Mouse (Mus musculus): ENCODE results near the gene Tmem191c. TPM values are rescaled to one million over a fixed set of nuclear protein-coding genes. Genes with fewer than 3 reads are reported as not detected.

Gene Tmem191c
- polyA plus RNA-seq, 1 experiment: 9.6 TPM

GRCm38 (mm10) chr16:17324745-17325144, 48.9 kb downstream of the Tmem191c start:
- no peaks in the 10 kb centered on the region for H3K9me3 ChIP-seq (replicated peaks; ENCODE audit: control insufficient read depth, insufficient read depth, low read length, poor library complexity, severe bottlenecking)
- TF ChIP-seq POLR2A (IDR thresholded peaks at IDR 0.05; ENCODE audit: insufficient read depth, low read length): no peak
- no peak for TF ChIP-seq CTCF (IDR thresholded peaks at IDR 0.05; ENCODE audit: low read depth, low read length)
- TF ChIP-seq EP300 (IDR thresholded peaks at IDR 0.05; ENCODE audit: insufficient read depth, low read depth, low read length): no peak
- H3K36me3 ChIP-seq (ENCODE audit: control insufficient read depth, insufficient read depth, low read length, poor library complexity, severe bottlenecking): peaks cover 8% of the 10 kb centered on the region; the same call in 1 of the 2 replicates
- H3K4me1 ChIP-seq (ENCODE audit: control insufficient read depth, insufficient read depth, low read length): no peaks in the 10 kb centered on the region
- H3K9ac ChIP-seq (ENCODE audit: low read depth, poor library complexity, severe bottlenecking): no peak overlapping the region
- no peaks in the 10 kb centered on the region for H3K27me3 ChIP-seq (ENCODE audit: control insufficient read depth, insufficient read depth, low read length, poor library complexity, severe bottlenecking)
- no peak overlapping the region for H3K4me3 ChIP-seq (ENCODE audit: low read depth, low read length)
- H3K27ac ChIP-seq (ENCODE audit: insufficient read depth, low read length): no peak overlapping the region

GRCm38 (mm10) chr16:17326064-17326463, 50.2 kb downstream of the Tmem191c start:
- Histone ChIP-seq H3K27ac (ENCODE audit: insufficient read depth, low read length) (no peak overlapping the region), H3K4me1 (ENCODE audit: control insufficient read depth, insufficient read depth, low read length) (no peaks in the 10 kb centered on the region), H3K9ac (ENCODE audit: low read depth, poor library complexity, severe bottlenecking) (no peak overlapping the region), H3K9me3 (replicated peaks; ENCODE audit: control insufficient read depth, insufficient read depth, low read length, poor library complexity, severe bottlenecking) (no peaks in the 10 kb centered on the region), H3K4me3 (ENCODE audit: low read depth, low read length) (no peak overlapping the region), H3K36me3 (ENCODE audit: control insufficient read depth, insufficient read depth, low read length, poor library complexity, severe bottlenecking) (peaks cover 8% of the 10 kb centered on the region; the same call in 1 of the 2 replicates), H3K27me3 (ENCODE audit: control insufficient read depth, insufficient read depth, low read length, poor library complexity, severe bottlenecking) (no peaks in the 10 kb centered on the region)
- TF ChIP-seq CTCF (IDR thresholded peaks at IDR 0.05; ENCODE audit: low read depth, low read length): no peak
- TF ChIP-seq POLR2A (IDR thresholded peaks at IDR 0.05; ENCODE audit: insufficient read depth, low read length): no peak
- TF ChIP-seq EP300 (IDR thresholded peaks at IDR 0.05; ENCODE audit: insufficient read depth, low read depth, low read length): no peak

DNA sequence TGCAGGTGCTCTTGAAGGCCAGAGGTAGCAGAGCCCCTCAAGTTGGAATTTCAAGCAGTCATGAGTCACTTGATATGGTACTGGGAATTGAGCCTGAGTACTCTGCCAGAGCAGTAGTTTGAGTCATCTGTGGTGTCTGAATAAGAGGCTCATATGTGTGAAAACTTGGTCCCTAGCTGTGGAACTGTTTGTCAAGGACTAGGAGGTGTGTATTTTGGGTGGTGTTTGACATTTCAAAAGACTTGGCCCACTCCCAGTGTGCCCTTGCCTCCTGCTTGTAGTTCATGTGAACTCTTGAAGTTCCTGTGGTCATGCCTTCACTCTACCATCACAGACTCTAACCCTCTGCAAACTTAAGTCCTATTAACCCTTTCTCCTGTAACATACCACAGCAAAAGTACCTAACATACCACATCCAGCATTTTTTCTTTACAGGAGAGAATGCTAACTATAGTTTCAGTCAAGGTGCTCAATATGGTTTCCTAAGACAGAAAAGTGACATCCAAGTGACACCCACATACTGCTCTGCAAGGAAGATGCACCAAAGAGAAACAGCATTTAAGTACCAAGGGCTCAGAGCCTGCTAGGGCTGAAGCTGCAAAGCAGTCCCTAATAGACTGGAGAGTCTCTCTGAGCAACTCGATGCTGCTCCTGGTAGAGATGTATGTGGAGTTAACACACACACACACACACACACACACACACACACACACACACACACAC, 54.1 kb downstream of the Tmem191c start:
- Histone ChIP-seq H3K27ac (ENCODE audit: insufficient read depth, low read length) (no peak overlapping the region), H3K9ac (ENCODE audit: low read depth, poor library complexity, severe bottlenecking) (no peak overlapping the region), H3K4me3 (ENCODE audit: low read depth, low read length) (no peak overlapping the region), H3K4me1 (ENCODE audit: control insufficient read depth, insufficient read depth, low read length) (no peaks in the 10 kb centered on the region), H3K27me3 (ENCODE audit: control insufficient read depth, insufficient read depth, low read length, poor library complexity, severe bottlenecking) (no peaks in the 10 kb centered on the region), H3K36me3 (ENCODE audit: control insufficient read depth, insufficient read depth, low read length, poor library complexity, severe bottlenecking) (peaks cover 7% of the 10 kb centered on the region; the same call in 1 of the 2 replicates), H3K9me3 (replicated peaks; ENCODE audit: control insufficient read depth, insufficient read depth, low read length, poor library complexity, severe bottlenecking) (no peaks in the 10 kb centered on the region)
- TF ChIP-seq POLR2A (IDR thresholded peaks at IDR 0.05; ENCODE audit: insufficient read depth, low read length) (no peak), CTCF (IDR thresholded peaks at IDR 0.05; ENCODE audit: low read depth, low read length) (no peak), EP300 (IDR thresholded peaks at IDR 0.05; ENCODE audit: insufficient read depth, low read depth, low read length) (no peak)

GRCm38 (mm10) chr16:17331116-17331515, 55.2 kb downstream of the Tmem191c start, which contains the start of gene Serpind1:
Gene Serpind1, plus strand, starts transcription at chr16:17331371.
- Histone ChIP-seq H3K9ac (ENCODE audit: low read depth, poor library complexity, severe bottlenecking) (no peak within 1 kb of the TSS), H3K27ac (ENCODE audit: insufficient read depth, low read length) (no peak within 1 kb of the TSS), H3K9me3 (replicated peaks; ENCODE audit: control insufficient read depth, insufficient read depth, low read length, poor library complexity, severe bottlenecking) (no peaks in the 10 kb centered on the region), H3K27me3 (ENCODE audit: control insufficient read depth, insufficient read depth, low read length, poor library complexity, severe bottlenecking) (no peaks in the 10 kb centered on the region), H3K4me3 (ENCODE audit: low read depth, low read length) (no peak within 1 kb of the TSS), H3K4me1 (ENCODE audit: control insufficient read depth, insufficient read depth, low read length) (no peaks in the 10 kb centered on the region), H3K36me3 (ENCODE audit: control insufficient read depth, insufficient read depth, low read length, poor library complexity, severe bottlenecking) (no peaks in the 10 kb centered on the region)
- TF ChIP-seq EP300 (IDR thresholded peaks at IDR 0.05; ENCODE audit: insufficient read depth, low read depth, low read length) (no peak), CTCF (IDR thresholded peaks at IDR 0.05; ENCODE audit: low read depth, low read length) (no peak), POLR2A (IDR thresholded peaks at IDR 0.05; ENCODE audit: insufficient read depth, low read length) (no peak)

GRCm38 (mm10) chr16:17331855-17332254, 56.0 kb downstream of the Tmem191c start:
- H3K4me3 ChIP-seq (ENCODE audit: low read depth, low read length): no peak overlapping the region

More at GRCm38 (mm10) chr16:17331855-17332254, 56.0 kb downstream of the Tmem191c start:
- TF ChIP-seq POLR2A (IDR thresholded peaks at IDR 0.05; ENCODE audit: insufficient read depth, low read length) (no peak), EP300 (IDR thresholded peaks at IDR 0.05; ENCODE audit: insufficient read depth, low read depth, low read length) (no peak), CTCF (IDR thresholded peaks at IDR 0.05; ENCODE audit: low read depth, low read length) (no peak)
- Histone ChIP-seq H3K9me3 (replicated peaks; ENCODE audit: control insufficient read depth, insufficient read depth, low read length, poor library complexity, severe bottlenecking) (no peaks in the 10 kb centered on the region), H3K4me1 (ENCODE audit: control insufficient read depth, insufficient read depth, low read length) (no peaks in the 10 kb centered on the region), H3K9ac (ENCODE audit: low read depth, poor library complexity, severe bottlenecking) (no peak overlapping the region), H3K36me3 (ENCODE audit: control insufficient read depth, insufficient read depth, low read length, poor library complexity, severe bottlenecking) (no peaks in the 10 kb centered on the region), H3K27me3 (ENCODE audit: control insufficient read depth, insufficient read depth, low read length, poor library complexity, severe bottlenecking) (no peaks in the 10 kb centered on the region), H3K27ac (ENCODE audit: insufficient read depth, low read length) (no peak overlapping the region)

Other genes with a start within 250 kb of the Tmem191c start
- gene Ypel1, start 206.4 kb upstream of the Tmem191c start, polyA plus RNA-seq (2011; ENCODE audit: insufficient read depth, insufficient read length, low read depth, missing spikeins): 6.9 and 11.0 TPM in 2 replicates
- 128 and 139 TPM in 2 replicates for gene Ppil2, start 164.8 kb upstream of the Tmem191c start, polyA plus RNA-seq (2011; ENCODE audit: insufficient read depth, insufficient read length, low read depth, missing spikeins)
- 44.0 and 55.6 TPM in 2 replicates for gene 2610318N02Rik, start 150.9 kb upstream of the Tmem191c start, polyA plus RNA-seq (2011; ENCODE audit: insufficient read depth, insufficient read length, low read depth, missing spikeins)
- gene Sdf2l1, start 143.7 kb upstream of the Tmem191c start, polyA plus RNA-seq (2011; ENCODE audit: insufficient read depth, insufficient read length, low read depth, missing spikeins): 21.0 and 26.1 TPM in 2 replicates
- 15.3 and 15.5 TPM in 2 replicates for gene Ydjc, start 131.5 kb upstream of the Tmem191c start, polyA plus RNA-seq (2011; ENCODE audit: insufficient read depth, insufficient read length, low read depth, missing spikeins)
- 1.5 and 1.7 TPM in 2 replicates for gene Ccdc116, start 128.8 kb upstream of the Tmem191c start, polyA plus RNA-seq (2011; ENCODE audit: insufficient read depth, insufficient read length, low read depth, missing spikeins)
- gene Ube2l3, start 73.4 kb upstream of the Tmem191c start, polyA plus RNA-seq (2011; ENCODE audit: insufficient read depth, insufficient read length, low read depth, missing spikeins): 203 and 207 TPM in 2 replicates
- gene Rimbp3, start 67.5 kb upstream of the Tmem191c start, polyA plus RNA-seq (2011; ENCODE audit: insufficient read depth, insufficient read length, low read depth, missing spikeins): 0.63 and 0.90 TPM in 2 replicates
- gene Hic2, start 42.5 kb upstream of the Tmem191c start, polyA plus RNA-seq (2011; ENCODE audit: insufficient read depth, insufficient read length, low read depth, missing spikeins): 40.9 and 43.5 TPM in 2 replicates
- not detected in 2 replicates for gene Serpind1, start 55.3 kb downstream of the Tmem191c start, polyA plus RNA-seq (2011; ENCODE audit: insufficient read depth, insufficient read length, low read depth, missing spikeins)
- 17.0 and 18.9 TPM in 2 replicates for gene Snap29, start 129.9 kb downstream of the Tmem191c start, polyA plus RNA-seq (2011; ENCODE audit: insufficient read depth, insufficient read length, low read depth, missing spikeins)
- gene Pi4ka, start 130.2 kb downstream of the Tmem191c start, polyA plus RNA-seq (2011; ENCODE audit: insufficient read depth, insufficient read length, low read depth, missing spikeins): 45.2 and 50.1 TPM in 2 replicates
- gene Crkl, start 175.9 kb downstream of the Tmem191c start, polyA plus RNA-seq (2011; ENCODE audit: insufficient read depth, insufficient read length, low read depth, missing spikeins): 45.7 and 48.9 TPM in 2 replicates
- gene Aifm3, start 213.5 kb downstream of the Tmem191c start, polyA plus RNA-seq (2011; ENCODE audit: insufficient read depth, insufficient read length, low read depth, missing spikeins): 6.4 and 7.5 TPM in 2 replicates
- gene Lztr1, start 232.6 kb downstream of the Tmem191c start, polyA plus RNA-seq (2011; ENCODE audit: insufficient read depth, insufficient read length, low read depth, missing spikeins): 46.1 and 46.6 TPM in 2 replicates